Mouse (Mus musculus) retina, embryonic 14.5 days (tissue): Measurements from ENCODE around the gene Osbpl6.
"Not testable (repeated sequence)": the region's sequence is repeated elsewhere in the genome, so short reads cannot be mapped to it uniquely, and the experiment has no call there.

Experiments
- DNase-seq: peaks from one replicate; pipeline ENCODE4 v3.0.0-alpha.2; 2015; ENCODE audit warnings: low spot score

The Osbpl6 gene

GRCm38 (mm10) chr2:76563862-76564261, 157.6 kb downstream of the Osbpl6 start:
- no peak for DNase-seq

- no peak for DNase-seq
These were observed 160.7 kb downstream of the Osbpl6 start for GRCm38 (mm10) chr2:76566933-76567551.

GRCm38 (mm10) chr2:76571543-76571942, 165.2 kb downstream of the Osbpl6 start:
- DNase-seq, result no peak

GRCm38 (mm10) chr2:76578911-76579310, 172.6 kb downstream of the Osbpl6 start:
- no peak for DNase-seq

DNA sequence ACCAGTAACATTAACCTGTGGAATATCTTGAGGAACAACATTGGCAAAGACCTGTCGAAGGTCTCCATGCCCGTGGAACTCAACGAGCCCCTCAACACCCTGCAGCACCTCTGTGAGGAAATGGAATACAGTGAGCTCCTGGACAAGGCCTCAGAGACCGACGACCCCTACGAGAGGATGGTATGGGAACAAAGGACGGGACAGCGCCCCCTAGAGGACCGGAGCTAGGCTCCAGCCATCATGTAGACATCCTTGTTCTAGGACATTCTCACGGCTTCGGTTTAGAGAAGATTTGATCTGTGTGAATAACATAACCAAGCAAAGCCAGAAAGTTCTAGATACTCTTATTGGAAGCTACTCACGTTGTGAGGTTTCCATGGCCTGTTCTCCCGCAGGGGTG, 178.8 kb downstream of the Osbpl6 start:
- no peak for DNase-seq

DNA sequence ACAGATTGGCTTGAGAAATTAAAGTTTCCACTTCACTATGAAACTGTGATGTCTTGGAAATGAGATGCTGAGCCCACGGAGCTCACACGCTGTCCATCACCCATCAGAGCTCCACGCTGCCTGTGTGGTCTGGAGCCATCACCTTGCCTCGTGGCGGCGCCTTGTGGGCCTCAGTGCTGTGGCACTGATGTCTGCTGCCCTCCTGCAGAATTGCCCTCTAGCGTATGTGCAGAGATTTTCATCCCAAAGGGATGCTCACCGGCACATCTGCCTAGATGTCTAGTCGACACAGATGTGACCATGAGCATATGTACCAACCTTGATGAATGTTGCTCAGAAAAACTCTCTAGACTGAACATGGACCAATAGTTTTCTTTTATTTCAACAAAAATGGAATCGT, 180.6 kb downstream of the Osbpl6 start:
- DNase-seq, result peak; percentile 19

DNA sequence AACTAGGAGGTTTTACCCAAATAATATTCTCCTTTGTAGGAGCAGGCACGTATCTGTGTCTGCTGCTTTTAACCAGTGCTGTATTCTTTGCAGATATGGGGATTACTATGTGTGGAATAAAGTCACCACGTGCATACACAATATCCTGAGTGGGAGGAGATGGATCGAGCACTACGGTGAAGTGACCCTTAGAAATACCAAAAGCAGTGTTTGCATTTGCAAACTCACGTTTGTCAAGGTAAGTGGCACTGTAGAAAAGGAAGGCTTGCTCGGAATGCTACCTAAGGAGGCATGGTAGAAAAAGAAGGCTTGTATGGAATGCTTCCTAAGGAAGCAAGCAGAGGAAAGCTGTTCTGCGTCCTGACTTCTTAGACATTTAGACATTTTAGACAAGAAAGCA, 183.9 kb downstream of the Osbpl6 start:
- DNase-seq, result no peak

GRCm38 (mm10) chr2:76592401-76592924, 186.2 kb downstream of the Osbpl6 start:
- no peak for DNase-seq

GRCm38 (mm10) chr2:76597521-76597920, 191.2 kb downstream of the Osbpl6 start:
- no peak for DNase-seq

- DNase-seq, result no peak
These were observed 192.9 kb downstream of the Osbpl6 start for GRCm38 (mm10) chr2:76599214-76599613.

GRCm38 (mm10) chr2:76602256-76602655, 195.9 kb downstream of the Osbpl6 start:
- DNase-seq, result no peak

DNA sequence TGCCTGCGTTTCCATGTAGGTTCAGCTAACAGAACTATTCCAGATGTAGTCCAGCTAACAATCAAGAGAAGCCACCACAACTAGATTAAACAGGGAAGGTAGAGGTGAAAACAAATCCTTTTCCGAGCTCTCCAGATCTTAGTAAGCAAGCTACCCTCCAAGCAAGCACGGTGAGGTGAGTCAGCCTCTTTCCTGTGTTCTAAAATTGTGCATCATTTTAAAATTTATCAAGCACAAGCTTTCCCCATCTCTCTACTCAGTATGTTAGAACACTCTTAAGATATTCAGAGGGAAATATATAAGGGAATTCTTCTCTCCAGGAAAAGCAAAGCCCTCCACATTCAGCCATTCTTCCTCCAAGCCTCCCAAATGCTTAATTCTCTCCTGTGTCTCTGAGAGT, 200.4 kb downstream of the Osbpl6 start:
- DNase-seq, result no peak

- no peak for DNase-seq
These were observed 204.2 kb downstream of the Osbpl6 start for GRCm38 (mm10) chr2:76610326-76611104.

DNA sequence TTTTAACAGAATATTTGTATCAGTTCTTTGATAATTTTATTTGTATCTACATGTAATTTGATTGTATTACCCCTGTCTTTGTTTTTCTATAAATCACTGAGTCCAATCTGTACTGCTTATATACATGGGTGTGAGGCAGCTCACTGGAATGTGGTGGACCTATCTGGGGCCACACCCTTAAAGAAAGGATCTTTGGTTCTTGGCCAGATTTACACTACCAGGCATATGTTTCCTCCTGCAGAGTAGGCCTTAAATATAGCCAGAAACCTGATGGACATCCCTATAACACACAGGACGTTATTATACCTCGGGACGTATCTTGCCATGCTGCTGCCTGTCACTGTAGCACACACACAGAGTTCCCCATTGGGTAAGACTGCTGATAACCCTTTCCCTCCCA, 205.7 kb downstream of the Osbpl6 start:
- DNase-seq, result no peak

DNA sequence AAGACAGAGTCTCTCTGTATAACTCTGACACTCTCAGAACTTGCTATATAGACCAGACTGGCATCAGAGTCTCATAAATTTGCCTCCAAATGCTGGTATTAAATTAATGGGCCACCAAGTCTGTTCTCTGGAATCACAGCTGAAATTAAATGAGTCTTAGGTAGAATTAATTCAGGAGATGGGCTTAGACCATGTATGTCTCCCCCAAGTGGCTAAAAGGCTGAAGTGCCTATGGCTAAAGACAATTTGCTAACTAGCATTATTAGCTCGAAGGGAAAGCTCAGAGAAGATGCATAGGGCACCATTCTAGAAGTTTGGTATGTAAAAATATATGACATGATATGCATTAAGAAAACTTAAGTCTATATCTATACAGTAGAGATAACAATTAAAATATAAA, 211.8 kb downstream of the Osbpl6 start:
- DNase-seq, result peak; percentile 87

- DNase-seq, result no peak
These were observed 213.9 kb downstream of the Osbpl6 start for GRCm38 (mm10) chr2:76620188-76620587.

DNA sequence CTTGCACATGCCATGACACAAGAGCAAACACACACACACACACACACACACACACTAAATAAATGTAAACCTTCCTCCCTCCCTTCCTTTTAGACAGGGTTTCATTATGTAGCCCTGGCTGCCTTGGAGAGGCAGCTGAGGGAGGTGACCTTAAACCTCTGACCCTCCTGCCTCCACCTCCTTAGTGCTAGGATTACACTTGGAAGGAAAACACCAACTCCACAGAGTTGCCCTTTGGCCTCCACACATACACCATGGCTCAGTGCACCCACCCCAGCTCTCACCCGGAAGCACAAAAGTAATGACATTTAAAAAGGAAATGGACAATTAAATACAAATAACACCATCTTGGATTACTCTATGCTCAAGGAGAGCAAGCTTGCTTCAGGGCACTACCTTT, 215.4 kb downstream of the Osbpl6 start:
- no peak for DNase-seq

- not testable (repeated sequence) for DNase-seq
These were observed 216.0 kb downstream of the Osbpl6 start for GRCm38 (mm10) chr2:76622316-76622715.

- no peak for DNase-seq
These were observed 224.0 kb downstream of the Osbpl6 start for GRCm38 (mm10) chr2:76630293-76630692.

- DNase-seq, result no peak
These were observed 225.3 kb downstream of the Osbpl6 start for GRCm38 (mm10) chr2:76631600-76631999.

DNA sequence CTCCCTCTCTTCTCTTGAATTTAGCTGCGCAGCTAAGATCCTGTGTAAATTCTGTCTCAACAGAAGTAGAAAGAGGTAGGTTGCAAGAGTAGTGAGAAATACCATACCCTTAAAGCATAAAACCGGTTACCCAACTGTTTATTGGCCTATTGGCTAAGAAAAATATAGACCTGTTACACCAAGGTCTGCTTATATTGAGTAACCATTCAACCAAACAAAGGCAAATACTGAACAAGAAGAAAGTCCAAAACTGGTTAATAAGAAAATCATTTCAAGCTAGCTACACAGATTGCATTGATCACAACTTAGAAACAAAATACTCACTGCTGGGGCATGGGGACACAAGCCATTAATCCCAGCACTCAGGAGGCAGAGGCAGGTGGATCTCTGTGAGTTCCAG, 233.3 kb downstream of the Osbpl6 start:
- no peak for DNase-seq

DNA sequence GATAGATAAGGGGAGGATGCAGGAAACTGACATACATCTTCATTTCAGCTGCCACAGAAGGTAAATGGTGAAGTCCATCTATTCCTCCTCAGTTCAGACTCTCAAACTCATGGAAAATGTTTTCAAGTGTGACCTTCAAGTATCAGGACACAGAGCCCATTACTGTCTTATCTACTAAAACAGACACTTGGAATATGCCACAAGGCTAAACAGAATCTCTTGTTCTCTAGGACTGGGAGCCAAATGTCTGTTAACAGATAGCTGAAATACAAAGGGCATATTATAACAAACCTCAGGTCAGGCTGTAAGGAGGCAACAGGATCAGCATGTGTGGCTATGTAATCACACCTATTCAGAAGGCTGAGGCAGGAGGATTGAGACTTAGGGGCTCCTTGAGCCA, 237.5 kb downstream of the Osbpl6 start:
- no peak for DNase-seq

- DNase-seq, result peak; percentile 78
These were observed 241.1 kb downstream of the Osbpl6 start for GRCm38 (mm10) chr2:76647441-76647869.
